In genomic region chr11:119165995-119166394, GRCm38 (mm10) we compare ENCODE assay signal across 14 mouse cellular contexts.
DNase-seq lines count a peak whose midpoint lies in the region; ATAC-seq and TF ChIP-seq lines count a peak whose summit lies in the region.
"Had no signal": no experiment of that assay in that cellular context is flagged by ENCODE, and none has a peak within 500 bp of the region (broad histone marks: within the 10 kb centered on the region; RNA-seq: fewer than 3 reads in every experiment).

No protein-coding gene starts in this region.

- peak overlapping the region; percentile 69 for H3K27ac ChIP-seq in thymus, adult 2 months (ENCODE audit: control insufficient read depth, insufficient read depth, low read length)
- H3K27ac ChIP-seq in forebrain, embryonic 14.5 days (ENCODE audit: low read depth, low read length): no peak overlapping the region
- H3K27ac ChIP-seq: liver, embryonic 15.5 days; midbrain, embryonic 13.5 days had no signal

- no peaks in the 10 kb centered on the region for H3K9me3 ChIP-seq in forebrain, embryonic 14.5 days (replicated peaks; ENCODE audit: control insufficient read depth, low read length)
- H3K9me3 ChIP-seq: heart, embryonic 12.5 days; liver, embryonic 15.5 days; midbrain, embryonic 13.5 days had no signal

- TF ChIP-seq CTCF in thymus, adult 2 months (IDR thresholded peaks at IDR 0.05; ENCODE audit: borderline replicate concordance, control insufficient read depth, extremely low read depth, insufficient read depth, low read length, poor library complexity): no peak

- H3K36me3 ChIP-seq in thymus, adult 2 months (ENCODE audit: control insufficient read depth, insufficient read depth, low read length): no peaks in the 10 kb centered on the region
- no peaks in the 10 kb centered on the region for H3K36me3 ChIP-seq in forebrain, embryonic 14.5 days (ENCODE audit: control insufficient read depth, insufficient read depth, low read length)
- H3K36me3 ChIP-seq: heart, embryonic 12.5 days; liver, embryonic 15.5 days had no signal

- WGBS in thymus, adult 2 months: 10% methylated on average over 10 of the region's 10 CpGs
- 90% methylated on average over 10 of the region's 10 CpGs for WGBS in forebrain, embryonic 14.5 days

- peaks cover 31% of the 10 kb centered on the region for H3K4me1 ChIP-seq in thymus, adult 2 months (replicated peaks; ENCODE audit: control insufficient read depth, insufficient read depth, low read length)
- H3K4me1 ChIP-seq in forebrain, embryonic 14.5 days (ENCODE audit: control insufficient read depth, insufficient read depth, low read length): 0 out of 2 replicates have a peak, but pooled peaks cover 4% of the 10 kb centered on the region
- H3K4me1 ChIP-seq: liver, embryonic 15.5 days had no signal

- H3K4me2 ChIP-seq in forebrain, embryonic 14.5 days (ENCODE audit: low read length): no peak overlapping the region
- H3K4me2 ChIP-seq: heart, embryonic 12.5 days; liver, embryonic 15.5 days; midbrain, embryonic 13.5 days had no signal

- no peaks in the 10 kb centered on the region for H3K27me3 ChIP-seq in thymus, adult 2 months (ENCODE audit: control insufficient read depth, insufficient read depth, low read length)
- no peaks in the 10 kb centered on the region for H3K27me3 ChIP-seq in forebrain, embryonic 14.5 days (replicated peaks; ENCODE audit: control insufficient read depth, insufficient read depth, low read length)
- H3K27me3 ChIP-seq: heart, embryonic 12.5 days; liver, embryonic 15.5 days; midbrain, embryonic 13.5 days had no signal

- peak; percentile 96 for DNase-seq in CD4-positive helper T cell, adult 2 months (ENCODE audit: low read depth, low spot score)
- peak; percentile 94 for DNase-seq in T-cell, adult 2 months (ENCODE audit: low spot score)
- peak; percentile 73 for DNase-seq in thymus, adult 2 months
- DNase-seq in forebrain, embryonic 14.5 days (ENCODE audit: low spot score): no peak
- DNase-seq in gastrocnemius, postnatal 25 days: no peak
- DNase-seq in cerebellum, postnatal 25 days: no peak
- no peak for DNase-seq in right cerebral cortex, postnatal 14 days
- DNase-seq: kidney, postnatal 14 days had no signal

- peak; percentile 75 for ATAC-seq in megakaryocyte progenitor cell, adult 5-6 weeks (replicated peaks; ENCODE audit: poor library complexity)
- no peak for ATAC-seq in forebrain, embryonic 14.5 days
- ATAC-seq: hindbrain, embryonic 16.5 days; midbrain, embryonic 13.5 days had no signal

- H3K9ac ChIP-seq in forebrain, embryonic 14.5 days (ENCODE audit: low read length): no peak overlapping the region
- H3K9ac ChIP-seq: heart, embryonic 12.5 days; liver, embryonic 15.5 days; midbrain, embryonic 13.5 days had no signal

- no peak overlapping the region for H3K4me3 ChIP-seq in thymus, adult 2 months (ENCODE audit: control insufficient read depth, insufficient read depth, low read length)
- no peak overlapping the region for H3K4me3 ChIP-seq in forebrain, embryonic 14.5 days (ENCODE audit: low read depth, low read length)
- H3K4me3 ChIP-seq: erythroblast, embryonic 14.5 days; heart, embryonic 12.5 days; liver, embryonic 15.5 days; midbrain, embryonic 13.5 days had no signal

- TF ChIP-seq POLR2A in thymus, adult 2 months (IDR thresholded peaks at IDR 0.05; ENCODE audit: control insufficient read depth, extremely low read depth, insufficient read depth, low read length, poor library complexity): no peak

Comparison
In these comparisons a context has a peak if more than half of its experiments do, and no peak if none do; other contexts are left out.
1. DNase-seq: peak in CD4-positive helper T cell, adult 2 months (single experiment), T-cell, adult 2 months (single experiment) and thymus, adult 2 months (single experiment); none in forebrain, embryonic 14.5 days (single experiment), gastrocnemius, postnatal 25 days (single experiment), cerebellum, postnatal 25 days (0 of 2) and right cerebral cortex, postnatal 14 days (single experiment).